8 mouse cellular contexts compared by ENCODE assay signal in the genomic region with DNA sequence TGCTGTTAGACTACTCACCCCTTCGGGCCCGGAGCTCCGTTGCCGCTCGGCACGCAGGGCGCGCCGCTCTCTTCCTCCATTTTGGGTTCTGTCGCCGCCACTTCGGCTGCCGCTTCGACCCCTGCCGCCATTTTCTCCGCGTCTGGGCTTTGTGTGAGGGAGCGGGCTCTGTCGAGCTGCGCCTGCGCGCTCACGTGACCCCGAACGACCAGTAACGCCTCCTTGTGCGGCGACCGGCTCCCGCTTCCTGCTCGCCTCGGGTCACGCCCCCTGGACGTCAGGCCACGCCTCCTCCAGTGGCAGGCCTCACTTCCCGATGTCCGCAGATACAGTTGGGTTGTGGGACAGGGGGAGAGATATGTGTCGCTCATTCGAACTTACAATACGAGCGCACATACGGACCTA. TPM values are rescaled to one million over a fixed set of nuclear protein-coding genes. Genes with fewer than 3 reads are reported as not detected.
DNase-seq lines count a peak whose midpoint lies in the region; ATAC-seq and TF ChIP-seq lines count a peak whose summit lies in the region.

No protein-coding gene starts in this region.

- H3K4me3 ChIP-seq in MEL (ENCODE audit: control insufficient read depth in 1 of 2, insufficient read depth in 1 of 2, low read depth in 2 of 2, low read length in 2 of 2), result peak overlapping the region; percentile 80 to 82
- H3K4me3 ChIP-seq in cerebellum, adult 2 months (replicated peaks; ENCODE audit: insufficient read depth, low read depth, low read length), result peak overlapping the region; percentile 78
- peak overlapping the region; percentile 70 for H3K4me3 ChIP-seq in forebrain, postnatal 0 days (ENCODE audit: low read depth, low read length)
- peak overlapping the region; percentile 97 for H3K4me3 ChIP-seq in lung, embryonic 16.5 days (ENCODE audit: low read length)

- H3K4me1 ChIP-seq in MEL (ENCODE audit: control insufficient read depth in 1 of 2, insufficient read depth in 2 of 2, low read length in 2 of 2), result peaks cover 12 to 15% of the 10 kb centered on the region in 2 experiments
- H3K4me1 ChIP-seq in cerebellum, adult 2 months (ENCODE audit: control insufficient read depth, insufficient read depth, low read length), result no peaks in the 10 kb centered on the region
- H3K4me1 ChIP-seq in forebrain, postnatal 0 days (ENCODE audit: insufficient read depth), result peaks cover 24% of the 10 kb centered on the region
- H3K4me1 ChIP-seq in lung, embryonic 16.5 days (replicated peaks; ENCODE audit: control insufficient read depth, insufficient read depth, low read length), result peaks cover 25% of the 10 kb centered on the region

- peak overlapping the region; percentile 83 for H3K27ac ChIP-seq in MEL (ENCODE audit: control insufficient read depth, low read depth, low read length)
- peak overlapping the region; percentile 58 for H3K27ac ChIP-seq in cerebellum, adult 2 months (ENCODE audit: insufficient read depth, low read length)
- peak overlapping the region; percentile 98 for H3K27ac ChIP-seq in forebrain, postnatal 0 days (ENCODE audit: low read depth, low read length)
- peak overlapping the region; percentile 95 for H3K27ac ChIP-seq in lung, embryonic 16.5 days (ENCODE audit: low read length)

- ATAC-seq in forebrain, postnatal 0 days, result peak; percentile 97
- ATAC-seq in hematopoietic stem cell, adult 5-6 weeks (replicated peaks in 1 of 2; ENCODE audit: insufficient read depth in 1 of 2, low FRiP score in 2 of 2, low TSS enrichment in 1 of 2, low read depth in 1 of 2, poor library complexity in 2 of 2, severe bottlenecking in 2 of 2), result peak; percentile 90 to 96
- peak; percentile 99 for ATAC-seq in lung, embryonic 16.5 days (ENCODE audit: low read depth)

- no peaks in the 10 kb centered on the region for H3K9me3 ChIP-seq in MEL (replicated peaks; ENCODE audit: insufficient read depth, low read length)
- H3K9me3 ChIP-seq in forebrain, postnatal 0 days (ENCODE audit: low read length), result no peaks in the 10 kb centered on the region
- H3K9me3 ChIP-seq in lung, embryonic 16.5 days (ENCODE audit: control insufficient read depth, low read length), result no peaks in the 10 kb centered on the region

- peak overlapping the region; percentile 96 for H3K9ac ChIP-seq in MEL (ENCODE audit: control insufficient read depth, low read depth, low read length, poor library complexity, severe bottlenecking)
- peak overlapping the region; percentile 96 for H3K9ac ChIP-seq in forebrain, postnatal 0 days
- H3K9ac ChIP-seq in lung, embryonic 16.5 days (ENCODE audit: low read length), result peak overlapping the region; percentile 99

- DNase-seq in MEL (ENCODE audit: low read depth, low spot score), result peak; percentile 98
- peak; percentile 95 to 96 for DNase-seq in cerebellum, adult 2 months
- peak; percentile 97 for DNase-seq in forebrain, postnatal 0 days
- DNase-seq in layer of hippocampus, adult 9-10 months (ENCODE audit: low spot score), result peak; percentile 92
- DNase-seq in ovary, postnatal 10 days (ENCODE audit: low spot score), result peak; percentile 92
- DNase-seq in thymus, postnatal 10 days (ENCODE audit: low spot score in 2 of 2), result peak; percentile 98 to 99

- no peak for TF ChIP-seq CTCF in MEL (IDR thresholded peaks at IDR 0.05 in 2 of 3, conservative IDR thresholded peaks at IDR 0.05 in 1 of 3; ENCODE audit: control insufficient read depth in 1 of 3, insufficient read depth in 1 of 3, low read depth in 2 of 3, low read length in 3 of 3, poor library complexity in 1 of 3, severe bottlenecking in 1 of 3)
- no peak for TF ChIP-seq CTCF in cerebellum, adult 2 months (IDR thresholded peaks at IDR 0.05; ENCODE audit: borderline replicate concordance, insufficient read depth, low read depth, low read length)
- TF ChIP-seq CTCF in forebrain, postnatal 0 days (IDR thresholded peaks at IDR 0.05; ENCODE audit: low read depth), result 0 out of 2 replicates have a peak, but pooled peaks have one; percentile 3

- peak; percentile 69 to 96; a peak in 3 of 4 replicates for TF ChIP-seq POLR2A in MEL (IDR thresholded peaks at IDR 0.05; ENCODE audit: control insufficient read depth in 1 of 2, insufficient read depth in 1 of 2, low read depth in 1 of 2, low read length in 2 of 2, poor library complexity in 1 of 2)
- TF ChIP-seq POLR2A in cerebellum, adult 2 months (IDR thresholded peaks at IDR 0.05; ENCODE audit: borderline replicate concordance, insufficient read depth, low read length), result peak; percentile 76; the same call in 1 of the 2 replicates

- H3K36me3 ChIP-seq in MEL (ENCODE audit: control insufficient read depth in 1 of 2, insufficient read depth in 2 of 2, low read length in 2 of 2), result peaks cover 7 to 41% of the 10 kb centered on the region in 2 experiments
- H3K36me3 ChIP-seq in forebrain, postnatal 0 days (ENCODE audit: insufficient read depth), result no peaks in the 10 kb centered on the region
- no peaks in the 10 kb centered on the region for H3K36me3 ChIP-seq in lung, embryonic 16.5 days (ENCODE audit: control insufficient read depth, insufficient read depth, low read length)

- no peaks in the 10 kb centered on the region for H3K27me3 ChIP-seq in MEL (ENCODE audit: control insufficient read depth in 1 of 2, insufficient read depth in 2 of 2, low read length in 2 of 2)
- no peaks in the 10 kb centered on the region for H3K27me3 ChIP-seq in cerebellum, adult 2 months (ENCODE audit: control insufficient read depth, insufficient read depth, low read length)
- H3K27me3 ChIP-seq in forebrain, postnatal 0 days (ENCODE audit: insufficient read depth, low read length), result no peaks in the 10 kb centered on the region
- no peaks in the 10 kb centered on the region for H3K27me3 ChIP-seq in lung, embryonic 16.5 days (ENCODE audit: control insufficient read depth, insufficient read depth, low read depth, low read length)

- no peak for TF ChIP-seq RAD21 in MEL (IDR thresholded peaks at IDR 0.05; ENCODE audit: low read depth, low read length)

- under 1% methylated on average over 42 of the region's 42 CpGs for WGBS in cerebellum, adult 2 months
- under 1% methylated on average over 42 of the region's 42 CpGs for WGBS in forebrain, postnatal 0 days
- under 1% methylated on average over 42 of the region's 42 CpGs for WGBS in lung, embryonic 16.5 days

- peak overlapping the region; percentile 92 for H3K4me2 ChIP-seq in forebrain, postnatal 0 days (ENCODE audit: low read depth)
- H3K4me2 ChIP-seq in lung, embryonic 16.5 days (ENCODE audit: low read depth, low read length), result peak overlapping the region; percentile 71

- H3K79me2 ChIP-seq in MEL (ENCODE audit: control insufficient read depth, insufficient read depth, low read length, poor library complexity), result peaks cover 46% of the 10 kb centered on the region

- TF ChIP-seq EP300 in MEL (IDR thresholded peaks at IDR 0.05; ENCODE audit: low read depth in 1 of 2, low read length in 2 of 2), result no peak; a peak in 1 of 4 replicates

TF ChIP-seq in MEL, 35 proteins besides CTCF, POLR2A, EP300 and RAD21 (continues in another document):
- peak; percentile 94 for TF ChIP-seq ELF1 (IDR thresholded peaks at IDR 0.05; ENCODE audit: low read depth, low read length)
- TF ChIP-seq TBP (IDR thresholded peaks at IDR 0.05; ENCODE audit: low read depth, low read length), result peak; percentile 77
- peak; percentile 99 for TF ChIP-seq USF1 (IDR thresholded peaks at IDR 0.05; ENCODE audit: low read depth, low read length)
- no peak for TF ChIP-seq CHD1 (IDR thresholded peaks at IDR 0.05; ENCODE audit: low read depth, low read length)
- 0 out of 2 replicates have a peak, but pooled peaks have one; percentile 0 for TF ChIP-seq ZC3H11A (IDR thresholded peaks at IDR 0.05; ENCODE audit: low read depth, low read length)
- TF ChIP-seq GATA1 (IDR thresholded peaks at IDR 0.05; ENCODE audit: low read depth, low read length), result no peak

RNA-seq across cellular contexts. Expression of a gene that starts 1.4 kb away (rescaled TPM):
- total RNA-seq in MEL (2012; rRNA removed), result 203 and 224 TPM in 2 replicates
- polyA plus RNA-seq in MEL (2012; ENCODE audit: insufficient read depth in 1 of 2, insufficient read length in 2 of 2, low read depth in 1 of 2, low replicate concordance in 2 of 2, missing spikeins in 1 of 2), result 100 to 1,000 TPM; 420 to 473 TPM
- 270 and 273 TPM in 2 replicates for polyA plus RNA-seq in cerebellum, adult 2 months (2012; rRNA removed)
- 73.6 and 87.1 TPM in 2 replicates for total RNA-seq in forebrain, postnatal 0 days (2014; rRNA removed)
- polyA plus RNA-seq in forebrain, postnatal 0 days (2015; fragmentation: Nextera tagmentation; extraction: Ambion mirVana), result 135 and 151 TPM in 2 replicates
- total RNA-seq in hematopoietic stem cell, adult 5-6 weeks (2017), result 275 and 543 TPM in 2 replicates
- polyA plus RNA-seq in lung, embryonic 16.5 days (2015; fragmentation: Nextera tagmentation; extraction: Ambion mirVana), result 315 and 351 TPM in 2 replicates

RNA-seq across cellular contexts. Expression of a gene that starts 33.2 kb away (rescaled TPM):
- 7.2 and 10.9 TPM in 2 replicates for total RNA-seq in MEL (2012; rRNA removed)
- polyA plus RNA-seq in MEL (2012; ENCODE audit: insufficient read depth in 1 of 2, insufficient read length in 2 of 2, low read depth in 1 of 2, low replicate concordance in 2 of 2, missing spikeins in 1 of 2), result 10 to 100 TPM in 1 of 2 experiments, not detected in 1; 18.8 TPM
- 157 and 171 TPM in 2 replicates for polyA plus RNA-seq in cerebellum, adult 2 months (2012; rRNA removed)
- 96.5 and 102 TPM in 2 replicates for total RNA-seq in forebrain, postnatal 0 days (2014; rRNA removed)
- polyA plus RNA-seq in forebrain, postnatal 0 days (2015; fragmentation: Nextera tagmentation; extraction: Ambion mirVana), result 72.5 and 77.6 TPM in 2 replicates
- total RNA-seq in hematopoietic stem cell, adult 5-6 weeks (2017), result 20.5 and 28.7 TPM in 2 replicates
- 61.8 and 72.0 TPM in 2 replicates for polyA plus RNA-seq in lung, embryonic 16.5 days (2015; fragmentation: Nextera tagmentation; extraction: Ambion mirVana)

RNA-seq across cellular contexts. Expression of a gene that starts 47.4 kb away (rescaled TPM):
- total RNA-seq in MEL (2012; rRNA removed), result 0.12 TPM in 1 of 2 replicates, not detected in the other
- 1 to 10 TPM in 1 of 2 experiments, not detected in 1; 1.6 TPM for polyA plus RNA-seq in MEL (2012; ENCODE audit: insufficient read depth in 1 of 2, insufficient read length in 2 of 2, low read depth in 1 of 2, low replicate concordance in 2 of 2, missing spikeins in 1 of 2)
- polyA plus RNA-seq in cerebellum, adult 2 months (2012; rRNA removed), result 2.8 and 3.4 TPM in 2 replicates
- not detected in 2 replicates for total RNA-seq in forebrain, postnatal 0 days (2014; rRNA removed)
- polyA plus RNA-seq in forebrain, postnatal 0 days (2015; fragmentation: Nextera tagmentation; extraction: Ambion mirVana), result 0.14 and 0.30 TPM in 2 replicates
- total RNA-seq in hematopoietic stem cell, adult 5-6 weeks (2017), result 2.7 and 3.0 TPM in 2 replicates
- polyA plus RNA-seq in lung, embryonic 16.5 days (2015; fragmentation: Nextera tagmentation; extraction: Ambion mirVana), result 1.0 and 1.1 TPM in 2 replicates

RNA-seq across cellular contexts. Expression of a gene that starts 56.4 kb away (rescaled TPM):
- total RNA-seq in MEL (2012; rRNA removed), result 8.1 and 8.6 TPM in 2 replicates
- 10 to 100 TPM in 1 of 2 experiments, not detected in 1; 52.2 TPM for polyA plus RNA-seq in MEL (2012; ENCODE audit: insufficient read depth in 1 of 2, insufficient read length in 2 of 2, low read depth in 1 of 2, low replicate concordance in 2 of 2, missing spikeins in 1 of 2)
- polyA plus RNA-seq in cerebellum, adult 2 months (2012; rRNA removed), result 99.1 and 107 TPM in 2 replicates
- total RNA-seq in forebrain, postnatal 0 days (2014; rRNA removed), result 31.2 and 58.8 TPM in 2 replicates
- polyA plus RNA-seq in forebrain, postnatal 0 days (2015; fragmentation: Nextera tagmentation; extraction: Ambion mirVana), result 71.8 and 72.0 TPM in 2 replicates
- 19.2 and 19.3 TPM in 2 replicates for total RNA-seq in hematopoietic stem cell, adult 5-6 weeks (2017)
- 53.0 and 56.2 TPM in 2 replicates for polyA plus RNA-seq in lung, embryonic 16.5 days (2015; fragmentation: Nextera tagmentation; extraction: Ambion mirVana)

Comparison
In these comparisons a context has a peak if more than half of its experiments do, and no peak if none do; other contexts are left out.
1. Peak in every context shown above with its lines: DNase-seq, ATAC-seq, H3K4me3 ChIP-seq and H3K27ac ChIP-seq.